Mouse (Mus musculus) mature B cell (primary cell): ENCODE data around the gene Vmn1r117.
"Not testable (repeated sequence)": the region's sequence is repeated elsewhere in the genome, so short reads cannot be mapped to it uniquely, and the experiment has no call there.

ENCODE experiments used
- in situ Hi-C: fragments of 300-500 bp; cut with MboI; formaldehyde crosslinking; loops from 2 replicates; pipeline ENCODE4 v1.14.3; 2019

Gene Vmn1r117

DNA sequence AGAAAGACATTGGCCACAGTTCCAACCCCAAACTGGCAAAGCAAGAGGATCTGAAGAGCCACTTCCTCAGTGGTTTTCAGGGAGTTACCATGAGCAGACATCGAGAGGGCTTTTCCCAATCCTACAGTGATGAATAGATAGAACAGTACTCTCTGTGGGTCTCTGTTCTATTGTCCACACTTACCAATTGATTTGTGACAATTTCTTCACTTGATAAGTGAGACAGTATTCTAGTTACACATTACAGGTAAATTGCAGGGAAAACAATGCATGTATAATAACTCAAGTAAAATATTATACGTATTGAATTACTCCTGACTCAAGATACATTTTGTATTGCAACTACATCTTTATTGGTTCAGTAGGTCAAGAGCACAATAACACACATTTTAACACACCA lies at the start of gene Vmn1r117:
Gene Vmn1r117, minus strand, starts transcription at position 101 of the 400 bp plus-strand sequence.
- in situ Hi-C loops = not testable (repeated sequence)

DNA sequence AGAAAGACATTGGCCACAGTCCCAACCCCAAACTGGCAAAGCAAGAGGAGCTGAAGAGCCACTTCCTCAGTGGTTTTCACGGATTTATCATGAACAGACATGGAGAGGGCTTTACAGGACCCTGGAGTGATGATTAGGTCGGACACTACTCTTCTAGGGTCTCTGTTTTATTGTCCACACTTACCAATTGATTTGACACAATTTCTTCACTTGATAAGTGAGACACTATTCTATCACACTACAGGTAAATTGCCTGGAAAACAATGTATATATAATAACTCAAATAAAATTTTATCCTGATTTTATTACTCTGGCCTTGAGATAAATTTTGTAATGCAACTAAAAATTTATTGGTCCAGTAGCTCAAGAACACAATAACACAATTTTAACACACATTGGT lies 28.3 kb upstream of the Vmn1r117 start, which contains the start of gene Vmn1r118:
Gene Vmn1r118, minus strand, starts transcription at position 101 of the 400 bp plus-strand sequence.
- in situ Hi-C loops = not testable (repeated sequence)

DNA sequence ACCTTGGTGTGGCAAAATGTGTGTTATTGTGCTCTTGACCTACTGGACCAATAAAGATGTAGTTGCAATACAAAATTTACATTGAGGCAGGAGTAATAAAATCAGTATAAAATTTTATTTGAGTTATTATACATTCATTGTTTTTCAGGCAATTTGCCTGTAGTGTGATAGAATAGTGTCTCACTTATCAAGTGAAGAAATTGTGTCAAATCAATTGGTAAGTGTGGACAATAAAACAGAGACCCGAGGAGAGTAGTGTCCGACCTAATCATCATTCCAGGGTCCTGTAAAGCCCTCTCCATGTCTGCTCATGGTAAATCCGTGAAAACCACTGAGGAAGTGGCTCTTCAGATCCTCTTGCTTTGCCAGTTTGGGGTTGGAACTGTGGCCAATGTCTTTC lies 12.0 kb downstream of the Vmn1r117 start, which contains the start of gene Vmn1r116:
Gene Vmn1r116, plus strand, starts transcription at position 301 of the 400 bp plus-strand sequence.
- in situ Hi-C loops = not testable (repeated sequence)

DNA sequence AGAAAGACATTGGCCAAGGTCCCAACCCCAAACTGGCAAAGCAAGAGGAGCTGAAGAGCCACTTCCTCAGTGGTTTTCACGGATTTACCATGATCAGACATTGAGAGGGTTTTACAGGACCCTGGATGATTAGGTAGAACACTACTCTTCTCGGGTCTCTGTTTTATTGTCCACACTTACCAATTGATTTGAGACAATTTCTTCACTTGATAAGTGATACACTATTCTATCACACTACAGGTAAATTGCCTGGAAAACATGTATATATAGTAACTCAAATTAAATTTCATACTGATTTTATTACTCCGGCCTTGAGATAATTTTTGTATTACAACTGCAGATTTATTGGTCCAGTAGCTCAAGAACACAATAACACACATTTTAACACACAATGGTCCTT lies 39.0 kb downstream of the Vmn1r117 start, which contains the start of gene Vmn1r115:
Gene Vmn1r115, minus strand, starts transcription at position 101 of the 400 bp plus-strand sequence.
- in situ Hi-C loops = not testable (repeated sequence)
